Mouse (Mus musculus): ENCODE results near the gene Umps.

DNA sequence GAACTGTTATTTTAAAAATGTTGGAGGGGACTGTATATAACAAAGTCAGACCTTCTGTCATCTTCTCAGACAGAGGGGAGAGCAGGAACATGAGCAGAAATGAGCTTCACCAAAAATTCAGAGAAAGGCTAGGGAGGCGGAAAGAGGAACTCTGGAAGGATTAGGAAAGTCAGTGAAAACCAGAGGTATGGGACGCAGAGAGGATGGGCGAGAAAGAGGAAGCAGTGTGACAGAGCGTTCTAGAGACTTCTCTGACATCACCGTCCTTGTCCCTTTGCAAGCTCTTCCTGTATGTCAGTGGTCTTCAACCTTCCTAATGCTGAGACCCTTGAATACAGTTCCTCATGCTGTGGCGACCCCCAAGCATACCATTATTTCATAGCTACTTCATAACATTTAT lies 18.5 kb upstream of the Umps start:
- TF ChIP-seq EP300 (IDR thresholded peaks at IDR 0.05; ENCODE audit: low read depth), result no peak
- TF ChIP-seq CTCF (IDR thresholded peaks at IDR 0.05; ENCODE audit: low read depth), result no peak
